Mouse (Mus musculus) forebrain, embryonic 10.5 days (tissue): ENCODE data around the gene Mrpl57. TPM values are rescaled to one million over a fixed set of nuclear protein-coding genes. Genes with fewer than 3 reads are reported as not detected.

Experiments used
- DNase-seq: peaks from one replicate; pipeline ENCODE4 v3.0.0-alpha.2; 2017; ENCODE audit warnings: low spot score; ENCODE audit errors: extremely low spot score
- H3K27ac ChIP-seq: fragments of 300-500 bp; sonication (generic); 2 replicates; pipeline ENCODE4 v1.5.1; 2016; ENCODE audit warnings: mild to moderate bottlenecking
- H3K27me3 ChIP-seq: fragments of 300-500 bp; sonication (generic); 2 replicates; pipeline ENCODE4 v1.6.1; 2016; ENCODE audit warnings: mild to moderate bottlenecking; ENCODE audit not compliant: poor library complexity, severe bottlenecking
- H3K36me3 ChIP-seq: fragments of 300-500 bp; sonication (generic); replicated peaks from 2 replicates; pipeline ENCODE4 v1.6.1; 2016; ENCODE audit warnings: mild to moderate bottlenecking, moderate library complexity
- H3K4me1 ChIP-seq: fragments of 300-500 bp; sonication (generic); 2 replicates; pipeline ENCODE4 v1.6.1; 2016
- H3K4me3 ChIP-seq: fragments of 300-500 bp; sonication (generic); 2 replicates; pipeline ENCODE4 v1.5.1; 2016; ENCODE audit warnings: mild to moderate bottlenecking, moderate library complexity
- H3K9me3 ChIP-seq: fragments of 300-500 bp; sonication (generic); 2 replicates; pipeline ENCODE4 v1.6.1; 2016; ENCODE audit warnings: mild to moderate bottlenecking, moderate library complexity
- WGBS: fragments of 180-500 bp; shearing (Covaris S2); methylation state at CpG from one replicate; pipeline ENCODE4 v1.1.7; 2016; 5-methylcytosine and 5-hydroxymethylcytosine counted together
- microRNA-seq: library from miRNA; unstranded; fragments of <30 nt; microRNA quantifications from one replicate; pipeline ENCODE4, GENCODE M21; 2017
- polyA plus RNA-seq: library from polyadenylated mRNA; unstranded; fragments of >200 nt; fragmentation: Nextera tagmentation; extraction: Ambion mirVana; gene quantifications from 2 replicates; pipeline ENCODE4 v1.2.1, GENCODE M21; 2016

Mrpl57 gene
- polyA plus RNA-seq, 1 experiment from 2014 or later: 159 TPM

DNA sequence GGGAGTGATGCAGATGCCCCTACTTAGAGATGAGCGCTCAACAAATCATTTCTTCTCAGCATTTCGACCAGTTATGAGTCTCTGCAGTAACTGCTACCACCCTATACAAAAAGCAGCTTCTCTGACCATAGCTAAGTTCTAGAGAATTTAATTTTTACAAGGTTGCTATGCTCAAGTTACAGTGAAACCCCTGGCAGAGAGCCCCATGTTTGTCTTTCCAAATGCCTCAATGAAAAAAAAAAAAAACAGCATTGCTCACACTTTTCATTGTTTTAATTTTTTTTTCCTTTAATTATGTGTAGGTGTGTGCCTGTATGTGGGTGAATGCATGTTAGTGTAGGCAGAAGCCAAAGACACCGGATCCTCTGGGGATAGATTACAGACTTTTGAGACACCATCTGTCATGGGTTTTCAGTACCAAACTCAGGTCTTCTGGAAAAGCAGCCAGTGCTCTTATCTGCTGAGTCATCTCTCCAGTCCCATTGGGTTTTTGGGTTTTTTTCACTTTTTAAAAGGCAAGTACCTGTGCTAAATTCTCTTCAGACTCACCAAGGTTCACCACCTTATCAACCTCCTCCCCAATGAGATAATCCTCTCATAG lies 40.7 kb downstream of the Mrpl57 start:
- H3K4me1 ChIP-seq: no peaks in the 10 kb centered on the region
- no peaks in the 10 kb centered on the region for H3K9me3 ChIP-seq
- WGBS: 95% methylated on average over 3 of the region's 3 CpGs

GRCm38 (mm10) chr14:57877921-57878320 lies 51.9 kb downstream of the Mrpl57 start:
- Histone ChIP-seq H3K4me3 (no peak overlapping the region), H3K27me3 (no peaks in the 10 kb centered on the region), H3K9me3 (no peaks in the 10 kb centered on the region), H3K36me3 (peaks cover 19% of the 10 kb centered on the region), H3K4me1 (peaks cover 4% of the 10 kb centered on the region; the same call in 1 of the 2 replicates), H3K27ac (no peak overlapping the region)
- DNase-seq: no peak
- WGBS: 91% methylated on average over 9 of the region's 9 CpGs

More for the DNA sequence above, 40.7 kb downstream of the Mrpl57 start:
- Histone ChIP-seq H3K27ac (no peak overlapping the region), H3K27me3 (no peaks in the 10 kb centered on the region), H3K36me3 (peaks cover 74% of the 10 kb centered on the region), H3K4me3 (no peak overlapping the region)
- no peak for DNase-seq

Small RNA genes within 50 kb of the gene (microRNA-seq; reads per million reads assigned to microRNA genes)
- 0.90 reads per million for gene Mir3077

Other genes with a start within 250 kb of the Mrpl57 start
- gene Xpo4, start 160.8 kb upstream of the Mrpl57 start, polyA plus RNA-seq: 29.3 and 30.4 TPM in 2 replicates
- not detected in 2 replicates for gene Gm49361, start 80.1 kb upstream of the Mrpl57 start, polyA plus RNA-seq
- gene Lats2, start 67.8 kb upstream of the Mrpl57 start, polyA plus RNA-seq: 13.8 and 15.6 TPM in 2 replicates
- gene Sap18, start 28.1 kb upstream of the Mrpl57 start, polyA plus RNA-seq: 31.1 and 32.3 TPM in 2 replicates
- gene Ska3, start within 50 bp of the Mrpl57 start, polyA plus RNA-seq: 67.6 and 69.4 TPM in 2 replicates
- 50.3 and 54.2 TPM in 2 replicates for gene Zdhhc20, start 64.0 kb downstream of the Mrpl57 start, polyA plus RNA-seq
- 55.4 and 58.2 TPM in 2 replicates for gene Micu2, start 173.0 kb downstream of the Mrpl57 start, polyA plus RNA-seq
- gene Fgf9, start 244.3 kb downstream of the Mrpl57 start, polyA plus RNA-seq: 2.1 and 3.4 TPM in 2 replicates